Mouse (Mus musculus): ENCODE data around the gene Tcf20. TPM values are rescaled to one million over a fixed set of nuclear protein-coding genes. Genes with fewer than 3 reads are reported as not detected.

Gene Tcf20
- polyA plus RNA-seq, 2 experiments = 14.6 to 28.9 TPM

GRCm38 (mm10) chr15:83002665-83003548 lies 15.2 kb upstream of the Tcf20 start:
- no peaks in the 10 kb centered on the region for H3K9me3 ChIP-seq (ENCODE audit: control insufficient read depth, low read length)
- no peaks in the 10 kb centered on the region for H3K27me3 ChIP-seq (ENCODE audit: control insufficient read depth, insufficient read depth, low read length)
- no peak for TF ChIP-seq POLR2A (IDR thresholded peaks at IDR 0.05; ENCODE audit: borderline replicate concordance, extremely low read depth, insufficient read depth, insufficient read length)
- WGBS = 46% methylated on average over 12 of the region's 12 CpGs
- H3K4me3 ChIP-seq (replicated peaks; ENCODE audit: low read length) = no peak overlapping the region
- H3K4me1 ChIP-seq (ENCODE audit: control insufficient read depth, insufficient read depth, low read length) = peaks cover 18% of the 10 kb centered on the region
- ATAC-seq (ENCODE audit: low FRiP score, low read depth) (no peak), DNase-seq (ENCODE audit: low spot score) (no peak)
- H3K4me2 ChIP-seq (replicated peaks; ENCODE audit: low read depth, low read length, severe bottlenecking) = no peak overlapping the region
- H3K27ac ChIP-seq (replicated peaks; ENCODE audit: low read depth, low read length) = no peak overlapping the region
- no peak overlapping the region for H3K9ac ChIP-seq (ENCODE audit: low read depth, low read length, severe bottlenecking)
- H3K36me3 ChIP-seq (ENCODE audit: control insufficient read depth, insufficient read depth, low read length) = no peaks in the 10 kb centered on the region

GRCm38 (mm10) chr15:82998811-82999221 lies 11.1 kb upstream of the Tcf20 start:
- H3K4me2 ChIP-seq (replicated peaks; ENCODE audit: low read depth, low read length, severe bottlenecking) = no peak overlapping the region
- 67% methylated on average over 6 of the region's 6 CpGs for WGBS
- no peaks in the 10 kb centered on the region for H3K36me3 ChIP-seq (ENCODE audit: control insufficient read depth, insufficient read depth, low read length)
- DNase-seq (ENCODE audit: low spot score) (no peak), ATAC-seq (ENCODE audit: low FRiP score, low read depth) (no peak)
- no peak overlapping the region for H3K4me3 ChIP-seq (replicated peaks; ENCODE audit: low read length)
- H3K9me3 ChIP-seq (ENCODE audit: control insufficient read depth, low read length) = no peaks in the 10 kb centered on the region
- no peaks in the 10 kb centered on the region for H3K27me3 ChIP-seq (ENCODE audit: control insufficient read depth, insufficient read depth, low read length)
- H3K9ac ChIP-seq (ENCODE audit: low read depth, low read length, severe bottlenecking) = no peak overlapping the region
- H3K4me1 ChIP-seq (ENCODE audit: control insufficient read depth, insufficient read depth, low read length) = peaks cover 32% of the 10 kb centered on the region
- no peak overlapping the region for H3K27ac ChIP-seq (replicated peaks; ENCODE audit: low read depth, low read length)
- no peak for TF ChIP-seq POLR2A (IDR thresholded peaks at IDR 0.05; ENCODE audit: borderline replicate concordance, extremely low read depth, insufficient read depth, insufficient read length)

GRCm38 (mm10) chr15:82996431-82996830 lies 8.8 kb upstream of the Tcf20 start:
- no peak overlapping the region for H3K4me3 ChIP-seq (replicated peaks; ENCODE audit: low read length)
- ATAC-seq (ENCODE audit: low FRiP score, low read depth) (no peak), DNase-seq (ENCODE audit: low spot score) (no peak)
- no peak overlapping the region for H3K27ac ChIP-seq (replicated peaks; ENCODE audit: low read depth, low read length)
- no peak overlapping the region for H3K4me2 ChIP-seq (replicated peaks; ENCODE audit: low read depth, low read length, severe bottlenecking)
- no peak for TF ChIP-seq POLR2A (IDR thresholded peaks at IDR 0.05; ENCODE audit: borderline replicate concordance, extremely low read depth, insufficient read depth, insufficient read length)
- no peak overlapping the region for H3K9ac ChIP-seq (ENCODE audit: low read depth, low read length, severe bottlenecking)
- peaks cover 33% of the 10 kb centered on the region for H3K4me1 ChIP-seq (ENCODE audit: control insufficient read depth, insufficient read depth, low read length)
- H3K9me3 ChIP-seq (ENCODE audit: control insufficient read depth, low read length) = no peaks in the 10 kb centered on the region
- no peaks in the 10 kb centered on the region for H3K36me3 ChIP-seq (ENCODE audit: control insufficient read depth, insufficient read depth, low read length)
- H3K27me3 ChIP-seq (ENCODE audit: control insufficient read depth, insufficient read depth, low read length) = no peaks in the 10 kb centered on the region

GRCm38 (mm10) chr15:82995239-82995638 lies 7.6 kb upstream of the Tcf20 start:
- TF ChIP-seq POLR2A (IDR thresholded peaks at IDR 0.05; ENCODE audit: borderline replicate concordance, extremely low read depth, insufficient read depth, insufficient read length) = no peak
- Histone ChIP-seq H3K36me3 (ENCODE audit: control insufficient read depth, insufficient read depth, low read length) (no peaks in the 10 kb centered on the region), H3K27ac (replicated peaks; ENCODE audit: low read depth, low read length) (no peak overlapping the region), H3K4me3 (replicated peaks; ENCODE audit: low read length) (no peak overlapping the region), H3K9ac (ENCODE audit: low read depth, low read length, severe bottlenecking) (no peak overlapping the region), H3K9me3 (ENCODE audit: control insufficient read depth, low read length) (no peaks in the 10 kb centered on the region), H3K4me2 (replicated peaks; ENCODE audit: low read depth, low read length, severe bottlenecking) (no peak overlapping the region), H3K27me3 (ENCODE audit: control insufficient read depth, insufficient read depth, low read length) (peaks cover 3% of the 10 kb centered on the region), H3K4me1 (ENCODE audit: control insufficient read depth, insufficient read depth, low read length) (peaks cover 33% of the 10 kb centered on the region)
- WGBS = 52% methylated on average over 7 of the region's 7 CpGs
- ATAC-seq (ENCODE audit: low FRiP score, low read depth) (no peak), DNase-seq (ENCODE audit: low spot score) (no peak)

GRCm38 (mm10) chr15:82992911-82993310 lies 5.2 kb upstream of the Tcf20 start:
- TF ChIP-seq POLR2A (IDR thresholded peaks at IDR 0.05; ENCODE audit: borderline replicate concordance, extremely low read depth, insufficient read depth, insufficient read length) = no peak
- H3K4me3 ChIP-seq (replicated peaks; ENCODE audit: low read length) = no peak overlapping the region
- H3K27me3 ChIP-seq (ENCODE audit: control insufficient read depth, insufficient read depth, low read length) = peaks cover 5% of the 10 kb centered on the region
- no peak overlapping the region for H3K9ac ChIP-seq (ENCODE audit: low read depth, low read length, severe bottlenecking)
- H3K36me3 ChIP-seq (ENCODE audit: control insufficient read depth, insufficient read depth, low read length) = no peaks in the 10 kb centered on the region
- peaks cover 40% of the 10 kb centered on the region for H3K4me1 ChIP-seq (ENCODE audit: control insufficient read depth, insufficient read depth, low read length)
- ATAC-seq (ENCODE audit: low FRiP score, low read depth) (no peak), DNase-seq (ENCODE audit: low spot score) (no peak)
- no peak overlapping the region for H3K27ac ChIP-seq (replicated peaks; ENCODE audit: low read depth, low read length)
- no peaks in the 10 kb centered on the region for H3K9me3 ChIP-seq (ENCODE audit: control insufficient read depth, low read length)
- H3K4me2 ChIP-seq (replicated peaks; ENCODE audit: low read depth, low read length, severe bottlenecking) = no peak overlapping the region
- WGBS = 53% methylated on average over 9 of the region's 9 CpGs

Data from limb, embryonic 14.5 days (tissue).